Comparison of ENCODE assay signal across 19 mouse cellular contexts in genomic region chr4:95279200-95279599, GRCm38 (mm10).
A peak's percentile ranks its signal among the peaks of the same experiment; 100 is the strongest.
DNase-seq lines count a peak whose midpoint lies in the region; ATAC-seq and TF ChIP-seq lines count a peak whose summit lies in the region.
"Had no signal": no experiment of that assay in that cellular context is flagged by ENCODE, and none has a peak within 500 bp of the region (broad histone marks: within the 10 kb centered on the region; RNA-seq: fewer than 3 reads in every experiment).

No protein-coding gene starts in this region.

- H3K27ac ChIP-seq in kidney, embryonic 15.5 days = peak overlapping the region; percentile 97
- peak overlapping the region; percentile 75 for H3K27ac ChIP-seq in embryonic facial prominence, embryonic 13.5 days
- H3K27ac ChIP-seq in embryonic facial prominence, embryonic 15.5 days (replicated peaks) = peak overlapping the region; percentile 70
- H3K27ac ChIP-seq in limb, embryonic 14.5 days (replicated peaks; ENCODE audit: low read depth, low read length) = peak overlapping the region; percentile 77; the same call in 1 of the 2 replicates
- no peak overlapping the region for H3K27ac ChIP-seq in midbrain, embryonic 10.5 days (replicated peaks)
- H3K27ac ChIP-seq: forebrain, embryonic 15.5 days; hindbrain, embryonic 15.5 days; midbrain, embryonic 15.5 days had no signal

- H3K27me3 ChIP-seq in kidney, embryonic 15.5 days = no peaks in the 10 kb centered on the region
- H3K27me3 ChIP-seq in embryonic facial prominence, embryonic 13.5 days = no peaks in the 10 kb centered on the region
- H3K27me3 ChIP-seq in embryonic facial prominence, embryonic 15.5 days = no peaks in the 10 kb centered on the region
- H3K27me3 ChIP-seq in limb, embryonic 14.5 days (ENCODE audit: control insufficient read depth, insufficient read depth, low read length) = no peaks in the 10 kb centered on the region
- no peaks in the 10 kb centered on the region for H3K27me3 ChIP-seq in midbrain, embryonic 10.5 days (ENCODE audit: low read depth, poor library complexity, severe bottlenecking)
- H3K27me3 ChIP-seq: forebrain, embryonic 15.5 days; hindbrain, embryonic 15.5 days; midbrain, embryonic 15.5 days; neural tube, embryonic 12.5 days had no signal

- no peak overlapping the region for H3K9ac ChIP-seq in kidney, embryonic 15.5 days
- no peak overlapping the region for H3K9ac ChIP-seq in embryonic facial prominence, embryonic 13.5 days
- H3K9ac ChIP-seq in embryonic facial prominence, embryonic 15.5 days = no peak overlapping the region
- no peak overlapping the region for H3K9ac ChIP-seq in limb, embryonic 14.5 days (ENCODE audit: low read depth, low read length, severe bottlenecking)
- H3K9ac ChIP-seq: forebrain, embryonic 15.5 days; hindbrain, embryonic 15.5 days; midbrain, embryonic 15.5 days had no signal

- no peaks in the 10 kb centered on the region for H3K36me3 ChIP-seq in kidney, embryonic 15.5 days
- H3K36me3 ChIP-seq in embryonic facial prominence, embryonic 13.5 days = no peaks in the 10 kb centered on the region
- H3K36me3 ChIP-seq in embryonic facial prominence, embryonic 15.5 days = no peaks in the 10 kb centered on the region
- no peaks in the 10 kb centered on the region for H3K36me3 ChIP-seq in limb, embryonic 14.5 days (ENCODE audit: control insufficient read depth, insufficient read depth, low read length)
- H3K36me3 ChIP-seq in midbrain, embryonic 10.5 days = no peaks in the 10 kb centered on the region
- H3K36me3 ChIP-seq: forebrain, embryonic 15.5 days; G1E; hindbrain, embryonic 15.5 days; midbrain, embryonic 15.5 days; neural tube, embryonic 12.5 days had no signal

- no peak overlapping the region for H3K4me3 ChIP-seq in kidney, embryonic 15.5 days (replicated peaks)
- no peak overlapping the region for H3K4me3 ChIP-seq in embryonic facial prominence, embryonic 13.5 days
- H3K4me3 ChIP-seq in embryonic facial prominence, embryonic 15.5 days (replicated peaks) = no peak overlapping the region
- no peak overlapping the region for H3K4me3 ChIP-seq in limb, embryonic 14.5 days (replicated peaks; ENCODE audit: low read length)
- no peak overlapping the region for H3K4me3 ChIP-seq in midbrain, embryonic 10.5 days
- H3K4me3 ChIP-seq: erythroblast, embryonic 14.5 days; forebrain, embryonic 15.5 days; hindbrain, embryonic 15.5 days; midbrain, embryonic 15.5 days; neural tube, embryonic 12.5 days had no signal

- TF ChIP-seq POLR2A in limb, embryonic 14.5 days (IDR thresholded peaks at IDR 0.05; ENCODE audit: borderline replicate concordance, extremely low read depth, insufficient read depth, insufficient read length) = no peak

- WGBS in kidney, embryonic 15.5 days = 33% methylated on average over 2 of the region's 2 CpGs
- WGBS in embryonic facial prominence, embryonic 13.5 days = 52% methylated on average over 2 of the region's 2 CpGs
- WGBS in embryonic facial prominence, embryonic 15.5 days = 54% methylated on average over 2 of the region's 2 CpGs
- WGBS in limb, embryonic 14.5 days = 36% methylated on average over 2 of the region's 2 CpGs
- 67% methylated on average over 2 of the region's 2 CpGs for WGBS in midbrain, embryonic 10.5 days

- no peaks in the 10 kb centered on the region for H3K9me3 ChIP-seq in kidney, embryonic 15.5 days (replicated peaks)
- H3K9me3 ChIP-seq in embryonic facial prominence, embryonic 13.5 days = no peaks in the 10 kb centered on the region
- no peaks in the 10 kb centered on the region for H3K9me3 ChIP-seq in embryonic facial prominence, embryonic 15.5 days (replicated peaks)
- H3K9me3 ChIP-seq in limb, embryonic 14.5 days (ENCODE audit: control insufficient read depth, low read length) = no peaks in the 10 kb centered on the region
- no peaks in the 10 kb centered on the region for H3K9me3 ChIP-seq in midbrain, embryonic 10.5 days (replicated peaks)
- H3K9me3 ChIP-seq: forebrain, embryonic 15.5 days; G1E; hindbrain, embryonic 15.5 days; midbrain, embryonic 15.5 days; neural tube, embryonic 12.5 days had no signal

- peak; percentile 57 for ATAC-seq in kidney, embryonic 15.5 days (replicated peaks; ENCODE audit: low FRiP score)
- no peak for ATAC-seq in embryonic facial prominence, embryonic 13.5 days (ENCODE audit: insufficient number of reproducible peaks, insufficient read depth, low FRiP score, low TSS enrichment, low read depth)
- no peak for ATAC-seq in embryonic facial prominence, embryonic 15.5 days (ENCODE audit: insufficient number of reproducible peaks, low FRiP score, low TSS enrichment, low read depth)
- ATAC-seq in limb, embryonic 14.5 days (ENCODE audit: low FRiP score, low read depth) = no peak
- no peak for ATAC-seq in megakaryocyte-erythroid progenitor cell, adult 5-6 weeks (replicated peaks; ENCODE audit: low FRiP score, low TSS enrichment, poor library complexity, severe bottlenecking)
- ATAC-seq: forebrain, embryonic 15.5 days; midbrain, embryonic 15.5 days had no signal

- no peak for DNase-seq in kidney, adult 8-10 months
- DNase-seq in limb, embryonic 14.5 days (ENCODE audit: low spot score) = no peak
- no peak for DNase-seq in midbrain, embryonic 10.5 days (ENCODE audit: low spot score)
- DNase-seq in left cerebral cortex, adult 9 months (ENCODE audit: low spot score in 2 of 2) = no peak
- DNase-seq: cerebellum, adult 11-12 months; cerebellum, postnatal 36 days; right cerebral cortex, postnatal 4 days; thymus, postnatal 14 days had no signal

- H3K4me2 ChIP-seq in kidney, embryonic 15.5 days = peak overlapping the region; percentile 47; the same call in 1 of the 2 replicates
- H3K4me2 ChIP-seq in embryonic facial prominence, embryonic 13.5 days = no peak overlapping the region
- no peak overlapping the region for H3K4me2 ChIP-seq in embryonic facial prominence, embryonic 15.5 days (replicated peaks)
- no peak overlapping the region for H3K4me2 ChIP-seq in limb, embryonic 14.5 days (replicated peaks; ENCODE audit: low read depth, low read length, severe bottlenecking)
- H3K4me2 ChIP-seq: forebrain, embryonic 15.5 days; hindbrain, embryonic 15.5 days; liver, embryonic 11.5 days; midbrain, embryonic 15.5 days had no signal

- H3K4me1 ChIP-seq in kidney, embryonic 15.5 days = peaks cover 48% of the 10 kb centered on the region
- peaks cover 25% of the 10 kb centered on the region for H3K4me1 ChIP-seq in embryonic facial prominence, embryonic 13.5 days
- peaks cover 16% of the 10 kb centered on the region for H3K4me1 ChIP-seq in embryonic facial prominence, embryonic 15.5 days
- peaks cover 24% of the 10 kb centered on the region for H3K4me1 ChIP-seq in limb, embryonic 14.5 days (ENCODE audit: control insufficient read depth, insufficient read depth, low read length)
- peaks cover 13% of the 10 kb centered on the region; the same call in 1 of the 2 replicates for H3K4me1 ChIP-seq in midbrain, embryonic 10.5 days
- H3K4me1 ChIP-seq: midbrain, embryonic 15.5 days had no signal
